Mouse (Mus musculus): Measurements from ENCODE around the gene Sh3rf1. TPM values are rescaled to one million over a fixed set of nuclear protein-coding genes. Genes with fewer than 3 reads are reported as not detected.
A peak's percentile ranks its signal among the peaks of the same experiment; 100 is the strongest.

Sh3rf1 gene
- polyA plus RNA-seq, 1 experiment from 2014 or later, result 38.4 TPM

- H3K27me3 ChIP-seq (ENCODE audit: control insufficient read depth, insufficient read depth, low read length), result no peaks in the 10 kb centered on the region
- ATAC-seq (ENCODE audit: low FRiP score, low TSS enrichment), result no peak
- H3K27ac ChIP-seq (replicated peaks; ENCODE audit: low read depth, low read length), result no peak overlapping the region
- H3K9me3 ChIP-seq (ENCODE audit: control insufficient read depth, low read length), result no peaks in the 10 kb centered on the region
- H3K4me3 ChIP-seq (replicated peaks; ENCODE audit: low read depth, low read length), result no peak overlapping the region
- no peak overlapping the region for H3K9ac ChIP-seq (replicated peaks; ENCODE audit: low read length)
- H3K4me2 ChIP-seq (ENCODE audit: low read length), result no peak overlapping the region
- no peak for DNase-seq
- no peaks in the 10 kb centered on the region for H3K4me1 ChIP-seq (ENCODE audit: control insufficient read depth, insufficient read depth, low read length)
- no peaks in the 10 kb centered on the region for H3K36me3 ChIP-seq (ENCODE audit: control insufficient read depth, insufficient read depth, low read length)
- WGBS, result 90% methylated on average over 5 of the region's 5 CpGs
These were observed 202.4 kb downstream of the Sh3rf1 start for GRCm38 (mm10) chr8:61426072-61426471.

DNA sequence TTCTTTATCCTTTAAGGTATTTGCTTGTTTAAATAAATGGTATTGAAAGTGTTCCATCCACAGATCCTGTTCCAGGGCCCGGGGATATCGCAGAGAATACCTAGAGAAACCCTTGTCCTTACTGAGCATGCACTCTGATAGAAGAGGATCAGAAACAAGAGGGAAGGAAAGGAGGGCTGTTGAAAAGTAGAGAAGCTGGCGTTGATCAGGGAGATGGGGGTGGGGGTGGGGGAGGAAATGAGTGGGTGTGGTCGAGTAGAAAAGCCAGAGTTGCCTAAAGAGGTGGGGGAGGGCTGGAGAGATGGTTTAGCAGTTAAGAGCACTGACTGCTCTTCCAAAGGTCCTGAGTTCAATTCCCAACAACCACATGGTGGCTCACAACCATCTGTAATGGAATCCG lies 203.0 kb downstream of the Sh3rf1 start:
- Histone ChIP-seq H3K4me1 (ENCODE audit: control insufficient read depth, insufficient read depth, low read length) (no peaks in the 10 kb centered on the region), H3K36me3 (ENCODE audit: control insufficient read depth, insufficient read depth, low read length) (no peaks in the 10 kb centered on the region), H3K4me3 (replicated peaks; ENCODE audit: low read depth, low read length) (no peak overlapping the region), H3K27ac (replicated peaks; ENCODE audit: low read depth, low read length) (no peak overlapping the region), H3K9ac (replicated peaks; ENCODE audit: low read length) (no peak overlapping the region), H3K4me2 (ENCODE audit: low read length) (no peak overlapping the region), H3K9me3 (ENCODE audit: control insufficient read depth, low read length) (no peaks in the 10 kb centered on the region), H3K27me3 (ENCODE audit: control insufficient read depth, insufficient read depth, low read length) (no peaks in the 10 kb centered on the region)
- DNase-seq (no peak), ATAC-seq (ENCODE audit: low FRiP score, low TSS enrichment) (no peak)
- WGBS, result 73% methylated on average over 5 of the region's 5 CpGs

DNA sequence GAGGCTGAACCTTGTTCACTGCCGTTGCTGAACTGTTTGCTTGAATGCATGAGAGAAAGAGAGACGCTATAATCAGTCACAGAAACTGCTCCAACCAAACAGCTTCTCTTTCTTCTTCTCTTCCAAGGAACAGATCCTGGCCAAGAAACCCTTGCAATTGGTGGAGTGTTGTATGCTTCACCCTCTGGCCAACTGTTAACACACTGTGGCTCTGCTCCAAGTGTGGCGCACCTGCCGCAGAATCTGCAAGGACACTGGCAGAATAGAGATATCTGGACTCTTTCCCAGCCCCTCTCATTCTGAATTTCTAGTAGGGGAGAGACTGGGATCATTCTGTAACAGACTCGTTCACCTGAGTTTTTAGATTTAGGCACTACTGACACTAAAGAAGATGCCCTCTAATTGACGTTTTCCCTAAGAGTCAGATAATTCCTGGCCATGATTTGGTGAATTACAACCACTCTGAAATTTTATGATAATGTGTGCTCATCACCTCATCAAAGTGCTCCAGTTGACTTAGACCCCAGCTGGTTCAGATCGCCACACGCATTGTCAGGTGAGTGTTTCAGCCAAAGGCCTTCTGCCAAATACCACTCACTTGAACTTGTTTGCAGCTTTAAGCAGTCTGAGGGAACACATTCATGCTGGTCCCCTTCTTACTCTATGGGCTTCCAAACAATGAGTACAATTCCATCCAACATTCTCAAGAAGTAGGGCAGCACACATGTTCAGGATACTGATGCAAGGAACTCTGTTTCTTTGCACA lies 204.4 kb downstream of the Sh3rf1 start:
- H3K9me3 ChIP-seq (ENCODE audit: control insufficient read depth, low read length), result no peaks in the 10 kb centered on the region
- H3K36me3 ChIP-seq (ENCODE audit: control insufficient read depth, insufficient read depth, low read length), result no peaks in the 10 kb centered on the region
- DNase-seq, result no peak
- H3K27me3 ChIP-seq (ENCODE audit: control insufficient read depth, insufficient read depth, low read length), result no peaks in the 10 kb centered on the region
- H3K27ac ChIP-seq (replicated peaks; ENCODE audit: low read depth, low read length), result no peak overlapping the region
- no peaks in the 10 kb centered on the region for H3K4me1 ChIP-seq (ENCODE audit: control insufficient read depth, insufficient read depth, low read length)
- 75% methylated on average over 8 of the region's 8 CpGs for WGBS
- H3K4me3 ChIP-seq (replicated peaks; ENCODE audit: low read depth, low read length), result no peak overlapping the region
- no peak overlapping the region for H3K4me2 ChIP-seq (ENCODE audit: low read length)
- H3K9ac ChIP-seq (replicated peaks; ENCODE audit: low read length), result no peak overlapping the region
- ATAC-seq (ENCODE audit: low FRiP score, low TSS enrichment), result no peak

DNA sequence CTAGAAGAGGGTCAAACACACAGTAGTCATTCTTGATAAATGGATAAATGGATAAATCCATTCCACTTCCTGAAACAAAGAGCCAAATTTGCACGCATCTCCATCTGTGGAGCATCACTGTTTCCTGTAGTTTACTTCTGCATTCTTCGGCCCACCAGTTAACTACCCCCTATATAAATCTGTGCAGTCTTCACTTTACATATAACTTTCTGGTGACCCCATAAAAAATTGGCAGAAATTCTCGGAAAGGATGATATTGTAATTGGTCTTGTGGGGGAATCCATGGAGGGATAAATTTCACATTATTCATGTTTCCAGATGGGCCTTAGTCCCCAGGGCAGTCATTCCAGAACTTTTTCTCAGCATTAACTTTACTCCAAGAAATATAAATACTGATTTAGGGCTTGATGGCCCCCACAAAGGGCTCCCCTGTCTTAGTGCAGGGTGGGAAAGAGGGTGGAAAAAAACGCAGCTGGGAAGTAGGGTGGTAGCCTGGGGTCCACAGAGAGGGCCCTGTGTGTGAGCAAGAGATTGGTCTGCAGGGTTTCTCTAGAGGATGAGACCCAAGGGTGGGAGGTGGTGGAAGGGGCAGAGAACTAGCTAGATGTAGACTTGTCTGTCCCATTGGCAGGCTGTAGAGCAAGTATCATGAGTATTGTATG lies 205.3 kb downstream of the Sh3rf1 start:
- WGBS, result 90% methylated on average over 4 of the region's 4 CpGs
- no peak for ATAC-seq (ENCODE audit: low FRiP score, low TSS enrichment)
- Histone ChIP-seq H3K27me3 (ENCODE audit: control insufficient read depth, insufficient read depth, low read length) (no peaks in the 10 kb centered on the region), H3K9me3 (ENCODE audit: control insufficient read depth, low read length) (no peaks in the 10 kb centered on the region), H3K4me1 (ENCODE audit: control insufficient read depth, insufficient read depth, low read length) (no peaks in the 10 kb centered on the region), H3K4me3 (replicated peaks; ENCODE audit: low read depth, low read length) (no peak overlapping the region), H3K27ac (replicated peaks; ENCODE audit: low read depth, low read length) (no peak overlapping the region), H3K9ac (replicated peaks; ENCODE audit: low read length) (no peak overlapping the region), H3K4me2 (ENCODE audit: low read length) (no peak overlapping the region), H3K36me3 (ENCODE audit: control insufficient read depth, insufficient read depth, low read length) (no peaks in the 10 kb centered on the region)
- no peak for DNase-seq

DNA sequence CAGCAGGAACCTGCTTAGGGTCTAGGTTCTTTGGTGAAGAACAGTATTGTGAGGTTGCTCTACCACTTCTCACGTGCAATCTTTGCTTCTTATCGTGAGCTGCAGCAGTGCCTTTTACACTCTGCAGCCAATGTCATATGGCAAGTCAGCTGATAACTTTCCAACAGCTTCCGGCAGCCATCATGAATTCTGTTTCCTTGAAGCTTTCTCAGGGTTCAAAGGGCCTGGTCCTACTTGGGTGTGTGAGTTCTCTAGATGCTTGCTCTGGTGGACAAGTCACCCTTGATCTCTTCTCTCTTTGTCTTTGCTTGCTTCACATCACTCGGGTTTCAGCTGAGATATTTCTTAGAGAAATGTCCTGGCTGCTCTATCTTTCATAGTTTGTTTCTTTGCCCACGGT lies 211.8 kb downstream of the Sh3rf1 start:
- H3K27ac ChIP-seq (replicated peaks; ENCODE audit: low read depth, low read length), result no peak overlapping the region
- WGBS, result 92% methylated on average over 5 of the region's 5 CpGs
- ATAC-seq (ENCODE audit: low FRiP score, low TSS enrichment), result no peak

GRCm38 (mm10) chr8:61436147-61436546 lies 212.5 kb downstream of the Sh3rf1 start:
- Histone ChIP-seq H3K9me3 (ENCODE audit: control insufficient read depth, low read length) (no peaks in the 10 kb centered on the region), H3K4me3 (replicated peaks; ENCODE audit: low read depth, low read length) (no peak overlapping the region), H3K9ac (replicated peaks; ENCODE audit: low read length) (no peak overlapping the region; the same call in 1 of the 2 replicates), H3K27ac (replicated peaks; ENCODE audit: low read depth, low read length) (no peak overlapping the region), H3K4me1 (ENCODE audit: control insufficient read depth, insufficient read depth, low read length) (peaks cover 14% of the 10 kb centered on the region), H3K36me3 (ENCODE audit: control insufficient read depth, insufficient read depth, low read length) (no peaks in the 10 kb centered on the region), H3K4me2 (ENCODE audit: low read length) (no peak overlapping the region), H3K27me3 (ENCODE audit: control insufficient read depth, insufficient read depth, low read length) (no peaks in the 10 kb centered on the region)
- DNase-seq, result peak; percentile 37
- WGBS, result 9% methylated on average over 3 of the region's 3 CpGs
- ATAC-seq (ENCODE audit: low FRiP score, low TSS enrichment), result 0 out of 2 replicates have a peak, but pooled peaks have one; percentile 57

More for the DNA sequence above, 211.8 kb downstream of the Sh3rf1 start:
- no peak for DNase-seq
- Histone ChIP-seq H3K36me3 (ENCODE audit: control insufficient read depth, insufficient read depth, low read length) (no peaks in the 10 kb centered on the region), H3K9ac (replicated peaks; ENCODE audit: low read length) (no peak overlapping the region), H3K4me2 (ENCODE audit: low read length) (no peak overlapping the region), H3K9me3 (ENCODE audit: control insufficient read depth, low read length) (no peaks in the 10 kb centered on the region), H3K27me3 (ENCODE audit: control insufficient read depth, insufficient read depth, low read length) (no peaks in the 10 kb centered on the region), H3K4me3 (replicated peaks; ENCODE audit: low read depth, low read length) (no peak overlapping the region), H3K4me1 (ENCODE audit: control insufficient read depth, insufficient read depth, low read length) (peaks cover 14% of the 10 kb centered on the region)

DNA sequence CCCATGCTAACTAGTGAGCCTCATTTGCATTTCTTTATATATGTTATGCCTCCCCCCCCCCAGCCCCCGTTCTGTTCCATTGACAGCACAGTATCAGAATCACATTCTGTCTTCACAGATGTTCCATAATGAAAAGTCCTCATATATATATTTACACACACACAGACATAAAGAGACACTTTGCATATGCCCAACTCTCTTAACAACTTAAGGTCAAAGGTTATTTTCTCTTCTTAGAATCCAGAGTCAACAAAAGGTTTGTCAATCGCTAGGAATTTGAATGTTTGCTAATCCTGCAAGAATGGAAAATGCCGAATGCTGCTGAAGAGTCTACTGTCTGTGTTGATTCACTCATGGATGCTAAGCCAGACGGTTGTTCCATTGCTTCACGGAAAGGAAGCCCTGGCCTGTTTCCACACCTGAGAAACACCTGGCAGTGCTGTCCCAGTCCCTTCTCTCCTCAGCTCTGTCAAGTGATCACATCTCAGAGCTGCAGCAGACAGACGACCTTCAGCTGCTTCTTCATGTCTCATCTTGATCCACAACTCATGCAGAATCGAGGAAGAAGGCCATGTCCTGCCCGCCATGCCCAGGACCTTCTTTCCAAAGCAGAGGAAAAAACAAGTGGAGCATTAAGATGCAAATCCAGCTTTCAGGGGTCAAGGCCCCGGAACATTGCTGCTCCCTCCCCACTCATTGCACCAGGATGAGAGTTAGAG lies 213.1 kb downstream of the Sh3rf1 start:
- Histone ChIP-seq H3K9ac (replicated peaks; ENCODE audit: low read length) (no peak overlapping the region), H3K36me3 (ENCODE audit: control insufficient read depth, insufficient read depth, low read length) (no peaks in the 10 kb centered on the region), H3K27ac (replicated peaks; ENCODE audit: low read depth, low read length) (0 out of 2 replicates have a peak overlapping the region, but pooled peaks have one; percentile 10), H3K4me2 (ENCODE audit: low read length) (no peak overlapping the region), H3K27me3 (ENCODE audit: control insufficient read depth, insufficient read depth, low read length) (no peaks in the 10 kb centered on the region), H3K4me3 (replicated peaks; ENCODE audit: low read depth, low read length) (no peak overlapping the region), H3K9me3 (ENCODE audit: control insufficient read depth, low read length) (no peaks in the 10 kb centered on the region), H3K4me1 (ENCODE audit: control insufficient read depth, insufficient read depth, low read length) (peaks cover 14% of the 10 kb centered on the region)
- ATAC-seq (ENCODE audit: low FRiP score, low TSS enrichment) (no peak), DNase-seq (no peak)
- 16% methylated on average over 9 of the region's 9 CpGs for WGBS

- no peak overlapping the region for H3K27ac ChIP-seq (replicated peaks; ENCODE audit: low read depth, low read length)
- no peak overlapping the region for H3K9ac ChIP-seq (replicated peaks; ENCODE audit: low read length)
- peaks cover 14% of the 10 kb centered on the region for H3K4me1 ChIP-seq (ENCODE audit: control insufficient read depth, insufficient read depth, low read length)
- H3K4me2 ChIP-seq (ENCODE audit: low read length), result no peak overlapping the region
- H3K27me3 ChIP-seq (ENCODE audit: control insufficient read depth, insufficient read depth, low read length), result no peaks in the 10 kb centered on the region
- no peak for ATAC-seq (ENCODE audit: low FRiP score, low TSS enrichment)
- no peak for DNase-seq
- no peaks in the 10 kb centered on the region for H3K36me3 ChIP-seq (ENCODE audit: control insufficient read depth, insufficient read depth, low read length)
- no peak overlapping the region for H3K4me3 ChIP-seq (replicated peaks; ENCODE audit: low read depth, low read length)
- no peaks in the 10 kb centered on the region for H3K9me3 ChIP-seq (ENCODE audit: control insufficient read depth, low read length)
These were observed 213.6 kb downstream of the Sh3rf1 start for GRCm38 (mm10) chr8:61437305-61437605.
